Mouse (Mus musculus): ENCODE data around the gene Bves.
"Not testable (repeated sequence)": the region's sequence is repeated elsewhere in the genome, so short reads cannot be mapped to it uniquely, and the experiment has no call there.

Gene Bves

GRCm38 (mm10) chr10:45335434-45336422, at the start of gene Bves:
Gene Bves (plus strand): TSS chr10:45335772.
- DNase-seq = peak; percentile 5

GRCm38 (mm10) chr10:45288351-45288750, 47.2 kb upstream of the Bves start:
- DNase-seq = no peak

- DNase-seq = peak; percentile 8
These were observed 46.1 kb upstream of the Bves start for GRCm38 (mm10) chr10:45289218-45290105.

GRCm38 (mm10) chr10:45290618-45291017, 45.0 kb upstream of the Bves start:
- DNase-seq = no peak

- not testable (repeated sequence) for DNase-seq
These were observed 43.4 kb upstream of the Bves start for GRCm38 (mm10) chr10:45292159-45292558.

GRCm38 (mm10) chr10:45295093-45295492, 40.5 kb upstream of the Bves start:
- no peak for DNase-seq

GRCm38 (mm10) chr10:45298503-45298902, 37.1 kb upstream of the Bves start:
- no peak for DNase-seq

GRCm38 (mm10) chr10:45299509-45299908, 36.1 kb upstream of the Bves start:
- no peak for DNase-seq

GRCm38 (mm10) chr10:45303315-45304036, 32.1 kb upstream of the Bves start:
- no peak for DNase-seq

- peak; percentile 25 for DNase-seq
These were observed 30.4 kb upstream of the Bves start for GRCm38 (mm10) chr10:45305173-45305572.

- DNase-seq = no peak
These were observed 24.4 kb upstream of the Bves start for GRCm38 (mm10) chr10:45311129-45311528.

- DNase-seq = no peak
These were observed 23.9 kb upstream of the Bves start for GRCm38 (mm10) chr10:45311624-45312023.

- DNase-seq = no peak
These were observed 20.7 kb upstream of the Bves start for GRCm38 (mm10) chr10:45314865-45315264.

GRCm38 (mm10) chr10:45318922-45319321, 16.6 kb upstream of the Bves start:
- DNase-seq = no peak

- DNase-seq = no peak
These were observed 15.3 kb upstream of the Bves start for GRCm38 (mm10) chr10:45320296-45320695.

- DNase-seq = no peak
These were observed 11.4 kb upstream of the Bves start for GRCm38 (mm10) chr10:45324159-45324558.

GRCm38 (mm10) chr10:45328196-45329000, 7.2 kb upstream of the Bves start:
- no peak for DNase-seq

- no peak for DNase-seq
These were observed 647 bp upstream of the Bves start for GRCm38 (mm10) chr10:45334925-45335324.

GRCm38 (mm10) chr10:45339106-45339505, 3.5 kb downstream of the Bves start:
- DNase-seq = no peak

- DNase-seq = no peak
These were observed 8.8 kb downstream of the Bves start for GRCm38 (mm10) chr10:45344381-45344780.

- no peak for DNase-seq
These were observed 9.6 kb downstream of the Bves start for GRCm38 (mm10) chr10:45345217-45345616.

- DNase-seq = not testable (repeated sequence)
These were observed 12.6 kb downstream of the Bves start for GRCm38 (mm10) chr10:45348143-45348542.

All from lung, postnatal 10 days (tissue).